Mouse (Mus musculus) spleen, adult 2 months (tissue): ENCODE data around the gene Plekho1.

Source experiments
- CTCF ChIP-seq: fragments of 200-500 bp; IDR thresholded peaks from 2 replicates; pipeline ENCODE4 v1.5.1; 2011; ENCODE audit warnings: mild to moderate bottlenecking, inconsistent platforms; ENCODE audit not compliant: insufficient read depth, insufficient read length, insufficient replicate concordance; ENCODE audit errors: extremely low read depth
- POLR2A ChIP-seq: fragments of 200-500 bp; IDR thresholded peaks from 2 replicates; pipeline ENCODE4 v1.6.1; 2011; ENCODE audit warnings: low read depth, low read length, inconsistent platforms

DNA sequence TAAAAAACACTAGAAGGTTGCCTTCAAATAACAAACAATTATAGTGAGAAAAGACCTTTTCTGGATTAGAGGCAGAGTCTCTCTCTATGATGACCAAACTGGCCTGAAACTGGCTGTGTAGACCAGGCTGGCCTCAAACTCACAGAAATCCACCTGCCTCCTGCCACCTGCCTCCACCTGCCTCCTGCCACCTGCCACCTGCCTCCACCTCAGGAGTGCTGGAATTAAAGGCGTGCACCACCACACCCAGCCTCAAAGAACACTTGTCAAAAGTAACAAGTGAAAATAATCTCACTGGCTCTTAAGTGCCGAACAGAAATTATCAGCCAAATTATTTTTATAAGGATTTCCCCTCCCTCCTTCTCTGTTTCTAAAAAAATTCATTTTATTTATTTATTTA, 19.9 kb upstream of the Plekho1 start:
- TF ChIP-seq POLR2A (no peak), CTCF (no peak)
